In genomic region chr2:79256001-79256339, GRCm38 (mm10) we compare ENCODE assay signal across 7 mouse cellular contexts. TPM values are rescaled to one million over a fixed set of nuclear protein-coding genes. Genes with fewer than 3 reads are reported as not detected.
A peak's percentile ranks its signal among the peaks of the same experiment; 100 is the strongest.
DNase-seq lines count a peak whose midpoint lies in the region; ATAC-seq lines count a peak whose summit lies in the region.

No protein-coding gene starts in this region.

- H3K4me3 ChIP-seq in neural tube, embryonic 11.5 days (ENCODE audit: low read depth, low read length) = peak overlapping the region; percentile 40
- peak overlapping the region; percentile 48 for H3K4me3 ChIP-seq in forebrain, embryonic 11.5 days (ENCODE audit: low read depth, low read length)
- peak overlapping the region; percentile 57 for H3K4me3 ChIP-seq in limb, embryonic 13.5 days
- peak overlapping the region; percentile 36 for H3K4me3 ChIP-seq in stomach, embryonic 14.5 days (ENCODE audit: low read depth, low read length)

- H3K4me1 ChIP-seq in neural tube, embryonic 11.5 days (ENCODE audit: control insufficient read depth, insufficient read depth, low read length) = no peaks in the 10 kb centered on the region
- no peaks in the 10 kb centered on the region for H3K4me1 ChIP-seq in forebrain, embryonic 11.5 days (replicated peaks; ENCODE audit: control insufficient read depth, insufficient read depth, low read length)
- peaks cover 19% of the 10 kb centered on the region for H3K4me1 ChIP-seq in limb, embryonic 13.5 days
- H3K4me1 ChIP-seq in stomach, embryonic 14.5 days (ENCODE audit: control insufficient read depth, insufficient read depth, low read length) = peaks cover 5% of the 10 kb centered on the region; the same call in 1 of the 2 replicates

- peak overlapping the region; percentile 77 for H3K4me2 ChIP-seq in neural tube, embryonic 11.5 days (ENCODE audit: low read depth)
- peak overlapping the region; percentile 94 for H3K4me2 ChIP-seq in forebrain, embryonic 11.5 days (ENCODE audit: low read depth, low read length, severe bottlenecking)
- H3K4me2 ChIP-seq in limb, embryonic 13.5 days (replicated peaks) = peak overlapping the region; percentile 94
- peak overlapping the region; percentile 88 for H3K4me2 ChIP-seq in stomach, embryonic 14.5 days (replicated peaks; ENCODE audit: low read depth, low read length)

- H3K9ac ChIP-seq in neural tube, embryonic 11.5 days (ENCODE audit: low read length) = peak overlapping the region; percentile 46
- peak overlapping the region; percentile 59 for H3K9ac ChIP-seq in forebrain, embryonic 11.5 days (ENCODE audit: low read length)
- peak overlapping the region; percentile 68 for H3K9ac ChIP-seq in limb, embryonic 13.5 days
- H3K9ac ChIP-seq in stomach, embryonic 14.5 days (replicated peaks; ENCODE audit: low read depth, low read length) = peak overlapping the region; percentile 2; the same call in 1 of the 2 replicates

- H3K27me3 ChIP-seq in neural tube, embryonic 11.5 days (ENCODE audit: control insufficient read depth, insufficient read depth, low read length) = no peaks in the 10 kb centered on the region
- no peaks in the 10 kb centered on the region for H3K27me3 ChIP-seq in forebrain, embryonic 11.5 days (ENCODE audit: control insufficient read depth, insufficient read depth, low read length)
- 0 out of 2 replicates have a peak, but pooled peaks cover 3% of the 10 kb centered on the region for H3K27me3 ChIP-seq in limb, embryonic 13.5 days
- no peaks in the 10 kb centered on the region for H3K27me3 ChIP-seq in stomach, embryonic 14.5 days (ENCODE audit: control insufficient read depth, insufficient read depth, low read length)

- H3K36me3 ChIP-seq in neural tube, embryonic 11.5 days (ENCODE audit: control insufficient read depth, insufficient read depth, low read length) = no peaks in the 10 kb centered on the region
- no peaks in the 10 kb centered on the region for H3K36me3 ChIP-seq in forebrain, embryonic 11.5 days (ENCODE audit: control insufficient read depth, insufficient read depth, low read length)
- H3K36me3 ChIP-seq in limb, embryonic 13.5 days = no peaks in the 10 kb centered on the region
- no peaks in the 10 kb centered on the region for H3K36me3 ChIP-seq in stomach, embryonic 14.5 days (ENCODE audit: control insufficient read depth, insufficient read depth, low read length)

- intact Hi-C loops in left cerebral cortex, postnatal 14 days (cut with DNase I) = loop anchor here (5.0 to 10.0 kb wide), 2 partner anchors 299 to 1211 kb away; no protein-coding TSS in a partner anchor

- DNase-seq in neural tube, embryonic 11.5 days (ENCODE audit: low spot score) = no peak
- DNase-seq in neural tube, embryonic 10.5 days (ENCODE audit: extremely low spot score, low spot score) = no peak
- no peak for DNase-seq in forebrain, embryonic 11.5 days (ENCODE audit: low spot score)
- DNase-seq in left cerebral cortex, postnatal 14 days (ENCODE audit: low spot score in 2 of 2) = no peak
- DNase-seq in gastrocnemius, postnatal 4 days (ENCODE audit: low spot score in 2 of 2) = no peak

- 19% methylated on average over 7 of the region's 7 CpGs for WGBS in neural tube, embryonic 11.5 days
- 12% methylated on average over 7 of the region's 7 CpGs for WGBS in forebrain, embryonic 11.5 days
- WGBS in limb, embryonic 13.5 days = 19% methylated on average over 7 of the region's 7 CpGs
- 16% methylated on average over 7 of the region's 7 CpGs for WGBS in stomach, embryonic 14.5 days

- no peaks in the 10 kb centered on the region for H3K9me3 ChIP-seq in neural tube, embryonic 11.5 days (ENCODE audit: control insufficient read depth, low read length)
- no peaks in the 10 kb centered on the region for H3K9me3 ChIP-seq in forebrain, embryonic 11.5 days (ENCODE audit: control insufficient read depth, low read length)
- no peaks in the 10 kb centered on the region for H3K9me3 ChIP-seq in limb, embryonic 13.5 days
- H3K9me3 ChIP-seq in stomach, embryonic 14.5 days (ENCODE audit: control insufficient read depth, low read depth, low read length) = no peaks in the 10 kb centered on the region

- H3K27ac ChIP-seq in neural tube, embryonic 11.5 days (ENCODE audit: low read depth, low read length) = no peak overlapping the region
- H3K27ac ChIP-seq in forebrain, embryonic 11.5 days (ENCODE audit: low read depth, low read length) = no peak overlapping the region
- no peak overlapping the region for H3K27ac ChIP-seq in limb, embryonic 13.5 days
- H3K27ac ChIP-seq in stomach, embryonic 14.5 days (ENCODE audit: low read length) = no peak overlapping the region

- ATAC-seq in neural tube, embryonic 11.5 days (ENCODE audit: insufficient read depth, low FRiP score, low TSS enrichment) = no peak
- peak; percentile 44; the same call in 1 of the 2 replicates for ATAC-seq in forebrain, embryonic 11.5 days (replicated peaks; ENCODE audit: low FRiP score)
- ATAC-seq in limb, embryonic 13.5 days (ENCODE audit: low FRiP score, low read depth) = peak; percentile 29; the same call in 1 of the 2 replicates
- ATAC-seq in stomach, embryonic 14.5 days (ENCODE audit: insufficient number of reproducible peaks, insufficient read depth, low FRiP score, low read depth) = no peak

RNA-seq across cellular contexts. Expression of gene Itga4, which starts 0.7 kb away (rescaled TPM):
- polyA plus RNA-seq in neural tube, embryonic 11.5 days (2014; fragmentation: Nextera tagmentation; extraction: Ambion mirVana) = 7.9 and 8.0 TPM in 2 replicates
- polyA plus RNA-seq in forebrain, embryonic 11.5 days (2014; fragmentation: Nextera tagmentation; extraction: Ambion mirVana) = 8.2 and 8.8 TPM in 2 replicates
- polyA plus RNA-seq in limb, embryonic 13.5 days (2015; fragmentation: Nextera tagmentation; extraction: Ambion mirVana) = 8.8 and 9.7 TPM in 2 replicates
- 5.8 TPM in 2 replicates for polyA plus RNA-seq in stomach, embryonic 14.5 days (2014; fragmentation: Nextera tagmentation; extraction: Ambion mirVana)
- total RNA-seq in left cerebral cortex, postnatal 14 days (2021) = 10 to 100 TPM; 13.1 to 13.5 TPM
- 10 to 100 TPM; 12.9 to 13.4 TPM for total RNA-seq in gastrocnemius, postnatal 4 days (2021)

Comparison
In these comparisons a context has a peak if more than half of its experiments do, and no peak if none do; other contexts are left out.
1. ATAC-seq: peak in forebrain, embryonic 11.5 days (single experiment) and limb, embryonic 13.5 days (single experiment); none in neural tube, embryonic 11.5 days (single experiment) and stomach, embryonic 14.5 days (single experiment).
2. H3K9ac ChIP-seq: peak in every context shown above with its lines; median percentile 68 in limb, embryonic 13.5 days; 59 in forebrain, embryonic 11.5 days; 46 in neural tube, embryonic 11.5 days; 2 in stomach, embryonic 14.5 days.
3. Peak in every context shown above with its lines, with median percentiles within 50 percentile points of each other: H3K4me2 ChIP-seq and H3K4me3 ChIP-seq.